Mouse (Mus musculus) embryo, embryonic 10 days (tissue): ENCODE measurements around the gene Ntf5.
"Not testable (repeated sequence)": the region's sequence is repeated elsewhere in the genome, so short reads cannot be mapped to it uniquely, and the experiment has no call there.

Experiments used
- DNase-seq: peaks from one replicate; pipeline ENCODE4 v3.0.0-alpha.2; 2015; ENCODE audit warnings: low spot score

The Ntf5 gene

DNA sequence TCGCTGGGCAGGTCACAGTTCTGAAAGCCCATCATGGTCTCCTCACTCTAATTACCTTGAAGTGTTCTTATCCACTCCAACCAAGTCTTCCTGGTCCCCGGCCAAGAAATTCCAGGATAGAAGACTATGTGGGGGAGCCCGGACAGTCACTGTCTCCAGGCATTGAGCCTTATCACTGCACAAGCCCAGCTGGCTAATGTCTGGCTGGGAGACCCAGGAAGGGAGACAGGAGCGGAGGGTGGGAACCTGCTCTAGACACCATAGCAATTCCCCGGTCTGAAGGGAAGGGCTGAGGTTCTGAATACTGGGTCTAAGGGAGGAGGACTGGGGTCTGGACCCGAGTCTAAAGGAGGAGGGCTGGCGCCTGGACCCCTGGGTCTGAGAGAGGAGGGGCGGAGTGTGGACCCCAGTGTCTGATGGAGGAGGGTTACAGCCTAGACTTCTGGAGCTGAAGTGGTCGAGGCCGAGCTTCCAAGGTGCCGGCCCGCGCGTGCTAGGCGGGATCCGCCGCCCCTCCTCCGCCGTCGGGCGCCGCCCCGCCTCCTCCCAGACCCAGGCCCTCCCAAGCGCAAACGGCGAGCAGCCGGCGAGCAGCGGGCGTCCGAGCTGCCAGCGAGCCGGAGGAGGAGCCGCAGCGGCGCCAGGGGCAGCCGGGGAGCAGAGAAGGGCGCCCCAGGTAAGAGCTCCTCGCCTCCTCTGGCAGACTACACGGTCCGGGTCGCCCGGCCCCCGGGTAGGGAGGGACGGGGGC is at the start of gene Ntf5:
Gene Ntf5 (plus strand): TSS at position 583 of the 751 bp plus-strand sequence.
- peak; percentile 65 for DNase-seq

DNA sequence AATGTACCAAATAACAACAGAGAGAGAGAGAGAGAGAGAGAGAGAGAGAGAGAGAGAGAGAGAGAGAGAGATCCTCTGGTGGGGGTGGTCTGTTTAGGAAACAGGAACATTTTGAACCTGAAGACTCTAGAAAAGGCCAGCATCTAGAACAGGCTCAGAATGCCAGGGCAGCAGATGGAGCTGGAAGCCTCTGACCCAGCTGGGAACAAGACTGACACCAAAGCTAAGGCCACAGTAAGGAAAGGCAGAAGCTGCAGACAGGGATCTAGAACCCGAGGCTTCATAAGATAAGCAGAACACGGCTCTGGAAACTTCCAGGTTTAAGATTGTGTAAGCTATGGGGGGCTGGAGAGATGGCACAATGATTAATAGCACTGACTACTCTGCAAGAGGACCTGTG is 49.5 kb upstream of the Ntf5 start:
- no peak for DNase-seq

DNA sequence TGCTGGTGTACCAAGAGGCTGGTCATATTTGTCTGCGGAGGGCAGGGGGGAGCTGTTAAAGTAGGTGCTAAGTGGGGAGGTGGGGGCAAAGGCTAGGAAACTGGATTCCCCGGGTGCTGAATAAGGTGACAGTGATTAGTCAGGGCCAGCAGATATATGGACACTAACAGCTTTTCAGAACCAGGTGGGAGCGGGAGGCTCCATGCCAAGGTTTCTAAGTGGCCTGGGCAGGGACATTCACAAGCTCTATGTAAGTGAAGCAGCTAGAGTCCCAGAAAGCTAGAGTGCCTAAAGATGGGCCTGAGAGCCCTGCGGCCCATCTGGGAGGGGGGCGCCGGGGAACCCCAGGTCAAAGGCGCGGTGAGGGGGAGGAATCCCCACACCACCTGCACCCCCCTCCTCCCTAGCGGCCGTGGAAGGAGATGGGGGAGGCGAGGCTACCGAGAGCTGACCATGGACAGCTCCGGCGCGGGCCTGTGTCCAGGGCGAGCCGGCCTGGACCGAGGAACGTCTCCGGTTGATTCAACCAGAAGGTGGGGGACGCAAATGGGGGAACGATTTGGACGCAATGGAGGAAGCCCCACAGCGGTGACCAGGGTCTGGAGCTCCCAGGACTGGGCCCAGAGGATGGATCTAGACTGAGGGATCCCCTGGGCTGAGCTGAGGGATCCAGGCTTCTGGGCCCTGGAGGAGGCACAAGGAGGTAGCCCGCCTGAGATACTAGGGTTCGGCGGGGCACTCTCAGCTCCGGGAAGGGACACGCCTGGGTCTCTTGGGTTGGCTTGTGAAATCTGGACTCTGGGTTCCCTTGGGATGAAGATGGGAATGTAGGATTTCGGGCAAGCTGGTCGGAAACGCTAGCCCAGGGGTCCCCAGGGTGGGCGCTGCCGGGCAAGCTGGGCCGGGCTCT is 47.5 kb upstream of the Ntf5 start:
- peak; percentile 60 for DNase-seq

DNA sequence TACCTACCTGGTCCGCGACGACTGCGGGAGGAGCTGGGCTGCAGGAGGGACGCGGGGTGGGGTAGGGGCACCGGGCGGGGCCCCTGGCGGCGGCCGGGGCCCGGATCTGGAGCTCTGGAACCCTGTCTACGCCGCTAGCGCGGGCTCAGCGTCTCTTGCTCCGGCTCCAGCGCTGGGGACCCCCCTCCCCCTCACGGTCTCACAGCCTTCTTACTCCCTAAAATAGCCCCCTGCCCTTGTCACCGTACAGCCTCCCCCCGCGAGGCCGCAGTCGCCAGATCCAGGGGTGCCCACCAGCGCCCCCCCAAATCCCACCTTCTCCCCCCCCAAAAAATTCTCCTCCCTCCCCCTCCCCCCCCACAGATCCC is 46.9 kb upstream of the Ntf5 start, which contains the start of gene Ppfia3:
Gene Ppfia3 (minus strand): TSS at position 368 of the 368 bp plus-strand sequence.
- DNase-seq: no peak

DNA sequence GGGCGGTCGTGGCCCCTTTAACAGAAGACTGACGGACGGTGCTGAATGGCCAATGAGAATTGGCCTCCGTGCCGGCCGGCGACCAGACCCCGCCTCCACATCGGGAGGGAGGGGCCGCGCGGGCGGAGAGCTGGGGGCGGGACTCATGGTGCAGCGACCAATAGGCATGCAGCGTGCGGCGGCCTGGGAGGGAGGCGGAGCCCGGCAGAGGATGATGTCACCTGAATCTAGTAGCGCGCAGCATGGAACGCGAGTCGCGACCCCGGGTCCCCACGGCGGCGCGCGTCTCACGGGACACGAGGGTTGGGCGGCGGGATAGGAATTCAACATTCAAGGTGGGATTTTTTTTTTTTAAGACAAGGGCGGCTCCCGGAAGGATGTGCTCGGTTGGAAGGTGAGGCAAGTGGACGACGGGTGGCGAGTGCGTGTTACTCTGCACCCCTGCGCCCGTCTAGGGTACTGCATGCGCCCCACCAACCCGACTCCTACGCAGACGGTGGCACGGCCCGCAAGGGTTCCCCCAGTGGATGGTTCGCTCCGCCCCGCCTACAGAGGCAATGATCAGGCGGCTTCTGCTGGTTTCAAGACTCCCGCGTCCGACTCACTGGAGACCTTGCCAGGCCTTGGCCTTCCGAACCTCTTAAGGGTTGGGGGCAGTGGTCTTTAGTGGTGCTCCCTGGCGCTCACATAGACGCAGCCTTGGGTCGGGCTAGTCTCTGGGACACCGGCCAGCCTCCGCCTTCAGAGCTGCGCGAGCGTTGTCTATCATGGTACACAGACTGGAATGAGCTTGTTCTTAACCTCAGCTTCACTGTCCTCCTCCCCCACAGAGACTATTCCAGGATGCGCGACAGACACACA is 46.2 kb upstream of the Ntf5 start:
- DNase-seq: peak; percentile 97

DNA sequence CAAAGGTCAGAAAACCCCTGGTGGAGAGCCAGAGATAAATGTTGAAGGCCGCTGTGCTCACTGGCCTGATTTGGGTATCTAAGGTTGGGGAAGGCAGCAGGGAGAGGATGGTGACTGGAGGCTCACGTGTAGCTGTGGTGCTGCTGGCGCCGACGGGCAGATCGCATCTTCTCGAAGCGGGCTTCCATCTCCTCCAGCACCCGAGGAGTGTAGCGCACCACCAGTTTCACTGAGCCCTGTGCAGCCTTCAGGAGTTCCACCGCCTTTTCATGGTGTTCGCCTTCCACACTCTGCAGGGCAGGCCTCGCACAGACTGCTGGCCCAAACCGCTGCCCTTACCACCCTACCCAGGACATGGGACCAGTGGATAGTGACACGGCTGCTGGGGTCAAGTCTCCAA is 45.3 kb upstream of the Ntf5 start:
- DNase-seq: no peak

DNA sequence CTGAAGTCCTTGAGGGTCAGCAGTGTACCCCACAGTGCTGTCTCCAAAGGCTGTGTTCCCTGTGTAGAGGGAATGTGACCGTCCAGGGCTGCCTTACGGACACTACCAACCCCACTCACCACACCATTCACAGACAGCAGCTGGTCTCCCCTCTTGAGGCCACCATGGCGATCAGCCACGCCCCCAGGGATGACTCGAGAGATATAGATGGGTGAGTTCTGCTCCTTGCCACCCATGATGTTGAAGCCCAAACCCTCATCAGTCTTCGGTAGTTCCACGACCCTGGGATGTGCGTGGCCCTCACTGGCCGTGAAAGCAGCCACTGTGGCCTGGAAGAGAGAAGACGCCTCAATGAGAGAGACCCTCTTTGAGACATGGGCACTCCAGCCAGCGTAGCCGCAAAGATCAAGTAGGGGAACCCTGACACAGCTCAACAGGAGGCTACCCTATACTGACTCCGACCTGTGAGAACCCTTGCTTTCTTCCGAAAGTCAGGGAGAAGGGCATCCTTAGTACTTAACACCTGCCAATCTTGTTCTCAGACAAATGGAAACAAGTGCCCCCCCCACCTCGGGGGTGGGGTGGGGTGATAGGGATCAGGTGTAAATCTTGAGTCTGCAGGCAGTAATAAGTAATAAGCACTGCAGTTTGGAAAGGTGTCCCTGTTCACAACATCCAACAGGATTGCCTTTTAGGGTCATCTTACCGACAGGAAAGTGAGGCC is 44.3 kb upstream of the Ntf5 start:
- no peak for DNase-seq

DNA sequence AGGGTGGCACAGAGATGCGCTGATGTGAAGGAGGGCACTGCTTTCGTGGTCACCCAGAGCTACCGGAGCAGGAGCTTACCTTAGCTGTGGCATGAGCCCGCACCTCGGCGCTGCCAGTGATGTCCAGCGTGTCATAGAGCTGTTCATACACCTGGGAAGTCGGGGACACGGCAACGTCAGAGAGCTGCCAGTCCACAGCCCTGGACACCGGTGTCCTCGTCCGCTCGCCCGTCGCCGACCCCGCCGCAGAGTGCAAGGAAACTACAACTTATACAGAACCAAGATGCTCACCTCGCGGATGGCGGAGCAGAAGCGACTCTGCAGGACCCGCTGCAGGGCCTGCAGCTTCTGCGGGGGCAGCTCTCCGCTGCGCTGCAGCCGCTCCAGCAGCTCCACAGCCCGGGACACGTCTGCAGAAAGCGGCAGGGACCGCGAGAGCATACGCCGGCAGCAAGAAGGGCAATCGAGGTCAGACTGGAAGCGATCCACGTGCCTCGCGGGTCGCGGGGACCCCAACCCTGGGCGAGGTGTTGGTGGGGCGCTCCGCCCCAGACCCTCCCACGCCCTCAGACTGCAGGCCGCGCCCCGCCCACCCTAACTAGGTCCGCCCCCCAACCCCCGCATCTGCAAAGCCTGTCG is 43.5 kb upstream of the Ntf5 start:
- no peak for DNase-seq

DNA sequence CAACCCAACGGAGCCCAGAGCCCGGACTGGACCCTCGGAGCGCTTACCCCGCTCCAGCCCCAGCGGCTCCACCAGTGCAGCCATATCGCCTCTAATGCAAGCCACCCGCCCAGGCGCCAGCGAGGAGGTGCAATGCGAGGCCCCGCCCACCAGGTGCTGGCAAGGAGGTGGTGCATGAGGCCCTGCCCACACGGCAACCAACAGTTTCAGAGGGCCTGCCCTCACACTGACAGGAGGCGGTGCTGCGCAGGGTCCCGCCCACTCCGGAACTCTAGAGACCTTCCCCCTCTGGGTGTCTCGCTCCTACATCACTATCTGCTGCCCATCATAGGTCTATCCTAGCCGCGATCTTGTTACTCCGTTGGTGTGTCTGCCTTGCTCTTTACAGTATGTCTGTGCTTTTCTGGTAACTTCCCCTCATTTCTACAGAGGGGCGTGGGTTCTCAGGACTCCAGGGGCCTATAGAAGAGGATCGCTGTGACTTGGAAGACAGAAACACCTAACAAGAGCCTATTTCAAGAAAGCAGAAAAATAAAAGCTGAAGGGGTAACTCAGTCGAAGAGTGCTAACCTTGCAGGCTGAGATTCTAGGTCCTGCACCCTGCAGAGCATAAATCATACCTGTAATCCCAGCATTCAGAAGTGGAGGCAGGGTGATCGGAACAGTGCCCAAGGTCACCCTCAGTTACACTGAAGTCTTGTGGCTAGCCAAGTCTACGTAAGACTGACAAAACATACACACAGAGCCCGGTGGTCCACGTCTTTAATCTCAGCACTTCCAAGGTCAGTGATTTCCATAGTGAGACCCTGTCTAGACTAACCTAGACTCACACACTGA is 42.8 kb upstream of the Ntf5 start, which contains the start of gene Lin7b:
Gene Lin7b (minus strand): TSS at position 109 of the 837 bp plus-strand sequence.
- DNase-seq: peak; percentile 95

DNA sequence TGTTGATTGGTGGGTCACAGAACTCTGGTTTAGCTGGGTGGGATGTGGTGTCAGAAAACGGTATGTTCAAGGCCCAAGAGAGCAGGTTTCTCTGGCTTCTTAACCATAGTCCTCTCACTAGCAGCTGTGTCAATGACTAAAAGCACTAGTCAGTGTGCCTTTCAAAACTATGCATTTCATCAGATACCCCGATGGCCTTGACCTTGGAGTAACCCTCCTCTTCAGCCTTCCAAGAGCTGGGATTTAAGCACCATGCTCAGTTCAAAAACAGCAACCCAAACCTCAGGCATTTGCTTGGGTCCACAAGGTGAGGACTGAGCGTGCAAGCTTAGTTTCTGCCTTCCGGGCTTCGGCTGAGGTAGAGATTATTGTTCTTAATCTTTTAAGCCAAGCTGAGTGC is 41.1 kb upstream of the Ntf5 start:
- DNase-seq: no peak

DNA sequence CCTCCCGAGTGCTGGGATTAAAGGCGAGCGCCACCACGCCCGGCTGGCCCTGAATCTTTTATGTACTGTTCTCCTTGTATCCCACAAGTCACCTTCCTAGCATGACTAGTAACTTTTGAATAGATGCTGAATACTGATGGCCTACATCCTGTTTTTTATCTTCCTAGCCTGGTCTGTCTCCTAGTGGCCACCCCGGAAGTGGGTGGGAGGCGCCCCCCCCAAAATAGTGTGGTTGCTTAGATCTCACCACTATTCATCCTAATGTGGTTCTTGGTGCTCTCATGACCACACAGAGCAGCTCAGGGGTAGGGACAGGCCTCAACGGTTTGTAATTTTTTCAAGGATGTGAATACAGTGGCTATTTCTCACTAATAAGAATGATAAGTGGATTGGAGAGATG is 38.9 kb upstream of the Ntf5 start:
- DNase-seq: no peak

DNA sequence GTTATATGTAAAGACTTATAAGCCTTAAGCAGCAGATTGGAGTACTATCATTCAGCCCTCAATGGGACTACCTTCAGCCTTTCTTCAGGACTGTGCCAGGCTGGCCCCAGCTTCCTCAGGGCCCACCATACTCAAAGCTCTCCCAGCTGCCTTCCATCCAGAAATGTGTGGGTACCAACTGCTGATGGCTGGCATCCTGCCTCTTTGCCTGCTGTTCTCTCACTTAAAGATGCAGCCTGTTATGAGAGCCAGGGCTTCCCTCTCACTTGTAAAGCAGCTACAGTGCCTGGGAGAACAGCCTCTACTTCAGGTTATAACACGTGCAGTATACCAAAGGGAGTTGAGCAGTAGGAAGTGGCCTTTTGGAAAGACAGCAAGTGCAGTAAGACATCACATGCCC is 37.4 kb upstream of the Ntf5 start:
- no peak for DNase-seq

DNA sequence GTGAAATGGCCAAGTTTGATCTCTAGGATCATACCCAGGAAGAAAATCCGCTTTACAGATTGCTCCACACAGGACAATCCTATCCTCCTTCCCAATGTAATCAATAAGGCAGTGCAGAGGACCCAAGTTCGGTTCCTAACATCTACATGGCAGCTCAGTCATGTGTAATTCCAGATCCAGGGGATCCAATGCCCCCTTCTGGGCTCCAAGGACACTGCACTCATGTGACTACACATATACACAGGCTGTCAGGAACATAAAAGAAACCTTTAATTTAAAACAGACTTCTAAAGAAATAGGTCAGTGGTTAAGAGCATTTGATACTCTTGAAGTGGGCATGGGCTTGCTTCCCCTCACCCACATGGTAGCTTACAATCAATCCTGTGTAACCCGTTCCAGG is 27.4 kb upstream of the Ntf5 start:
- DNase-seq: no peak

DNA sequence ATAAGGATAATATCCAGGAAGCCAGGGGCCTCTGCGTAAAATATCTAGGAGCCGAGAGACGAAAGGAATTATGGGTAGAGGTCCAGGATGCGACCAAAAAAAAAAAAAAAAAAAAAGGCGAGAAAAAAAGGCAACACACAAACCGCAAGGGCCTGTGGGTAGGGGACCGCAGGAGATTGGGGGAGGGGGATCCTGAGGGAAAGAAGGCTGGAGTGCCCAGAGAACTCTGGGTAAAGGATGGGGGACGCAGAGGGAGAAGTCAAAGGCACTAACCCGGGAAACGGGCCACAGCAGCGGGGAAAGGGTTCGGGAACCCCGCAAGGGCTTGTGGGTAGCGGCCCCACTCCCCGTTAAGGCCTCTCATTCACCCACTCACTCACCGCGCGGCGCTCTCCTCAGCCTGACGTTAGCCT is 18.4 kb upstream of the Ntf5 start:
- peak; percentile 78 for DNase-seq

DNA sequence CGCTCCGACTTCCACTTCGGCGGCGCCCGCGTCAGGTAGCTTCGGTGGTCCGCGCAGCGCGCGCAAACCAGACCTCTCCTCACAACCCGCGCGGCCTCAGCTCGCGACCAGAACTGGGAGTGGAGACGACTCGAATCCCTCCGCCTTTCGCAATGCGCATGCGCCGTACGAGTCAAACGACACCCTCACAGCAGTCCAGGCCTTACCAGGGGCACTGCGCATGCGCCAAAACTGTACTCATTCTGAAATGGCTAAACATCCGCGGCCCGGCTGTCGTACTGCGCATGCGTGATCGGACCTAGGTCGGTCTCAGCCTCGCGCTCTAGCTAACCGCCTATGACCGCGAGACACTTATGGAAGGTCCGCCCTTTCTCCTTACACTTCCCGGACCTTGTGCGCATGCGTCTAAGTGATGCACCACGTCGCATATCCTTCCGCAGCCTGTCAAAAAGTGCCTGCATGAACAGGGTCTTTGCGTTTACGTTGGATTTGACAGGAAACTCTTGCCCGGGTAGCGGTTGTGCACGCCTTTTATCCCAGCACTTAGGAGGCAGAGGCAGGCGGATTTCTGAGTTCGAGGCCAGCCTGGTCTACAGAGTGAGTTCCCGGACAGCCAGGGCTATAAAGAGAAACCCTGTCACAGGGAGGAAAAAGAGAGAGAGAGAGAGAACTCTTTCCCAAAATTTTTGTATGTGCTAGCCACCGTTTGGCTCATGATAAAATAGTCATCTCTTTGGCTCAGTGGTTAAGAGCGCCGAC is 17.7 kb upstream of the Ntf5 start, which contains the start of gene Snrnp70:
Gene Snrnp70 (minus strand): TSS at position 165 of the 759 bp plus-strand sequence.
- DNase-seq: peak; percentile 100

DNA sequence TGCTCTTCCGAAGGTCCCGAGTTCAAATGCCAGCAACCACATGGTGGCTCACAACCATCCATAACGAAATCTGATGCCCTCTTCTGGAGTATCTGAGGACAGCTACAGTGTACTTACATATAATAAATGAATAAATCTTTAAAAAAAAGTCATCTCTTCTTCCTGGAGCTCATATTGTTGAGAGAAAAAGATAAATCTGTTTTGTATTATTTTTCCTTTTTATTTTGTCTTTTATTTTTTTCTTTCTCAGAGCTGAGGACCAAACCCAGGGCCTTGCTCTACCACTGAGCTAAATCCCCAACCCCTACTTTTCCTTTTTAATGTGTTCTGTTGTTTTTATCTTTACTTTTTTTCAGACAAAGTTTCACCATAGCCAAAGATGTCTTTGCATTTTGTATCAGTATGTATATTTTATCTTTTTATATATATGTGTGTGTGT is 17.1 kb upstream of the Ntf5 start:
- DNase-seq: not testable (repeated sequence)

DNA sequence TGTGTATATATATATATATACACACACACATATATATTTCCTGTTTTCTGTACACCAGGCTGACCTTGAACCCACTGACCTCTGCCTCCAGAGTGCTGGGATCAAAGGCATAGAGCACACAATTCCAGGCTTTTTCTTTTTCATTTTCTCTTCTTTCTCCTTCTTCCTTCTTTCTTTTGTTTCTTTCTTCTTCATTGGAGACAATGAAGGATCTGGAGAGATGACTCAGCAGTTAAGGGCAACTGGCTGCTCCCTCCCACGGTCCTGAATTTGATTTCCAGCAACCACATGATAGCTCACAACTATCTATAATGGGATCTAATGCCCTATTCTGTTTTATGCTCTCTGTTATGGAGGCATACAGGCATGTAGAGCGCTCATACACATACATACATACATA is 16.7 kb upstream of the Ntf5 start:
- no peak for DNase-seq

DNA sequence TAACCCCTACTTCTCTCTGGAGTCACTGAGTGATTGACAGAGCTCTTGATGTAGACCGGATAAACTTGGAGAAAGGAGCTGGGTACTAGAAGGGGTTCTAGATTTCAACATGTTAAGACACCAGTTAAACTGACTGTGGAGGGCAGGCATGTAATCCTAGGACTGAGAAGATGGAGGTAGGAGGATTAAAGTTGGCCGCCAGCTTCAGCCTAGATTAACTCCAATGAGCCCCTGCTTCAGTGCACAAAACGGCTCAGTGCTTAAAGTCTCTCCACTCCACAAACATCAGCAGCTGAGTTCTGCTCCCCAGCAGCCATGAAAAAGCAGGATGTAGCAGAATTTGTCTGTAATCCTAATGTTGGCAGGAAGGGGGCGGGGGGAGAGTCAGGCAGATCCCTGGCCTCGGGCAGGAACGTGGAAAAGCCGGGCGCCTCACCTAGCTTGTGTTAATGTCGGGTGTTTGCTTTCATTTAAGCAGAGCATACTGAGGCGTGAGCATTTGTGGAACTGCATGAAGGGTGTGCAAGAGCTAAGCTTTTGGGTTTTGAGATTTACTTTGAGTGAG is 11.9 kb upstream of the Ntf5 start:
- no peak for DNase-seq
